Mouse (Mus musculus): Measurements from ENCODE around the gene Olfr744.
"Not testable (repeated sequence)": the region's sequence is repeated elsewhere in the genome, so short reads cannot be mapped to it uniquely, and the experiment has no call there.

The Olfr744 gene

GRCm38 (mm10) chr14:50614579-50614978, at the start of gene Olfr744:
TSS of gene Olfr744 (plus strand) at chr14:50614879.
- no peak for DNase-seq (ENCODE audit: low read depth)

GRCm38 (mm10) chr14:50573056-50573455, 41.6 kb upstream of the Olfr744 start:
- DNase-seq (ENCODE audit: low read depth): not testable (repeated sequence)

- DNase-seq (ENCODE audit: low read depth): no peak
Observed at GRCm38 (mm10) chr14:50639088-50639487, 24.4 kb downstream of the Olfr744 start, which contains the start of gene Olfr745. TSS of gene Olfr745 (plus strand) at chr14:50639388.

GRCm38 (mm10) chr14:50646783-50647182, 32.1 kb downstream of the Olfr744 start, which contains the start of gene Olfr746:
TSS of gene Olfr746 (plus strand) at chr14:50647083.
- no peak for DNase-seq (ENCODE audit: low read depth)

Measured in c-Kit-positive CD71-positive TER-119-negative erythroid progenitor cells, embryonic 14.5 days (primary cell).